Mouse (Mus musculus) CH12F3 (cell line): ENCODE measurements around the gene Tex36.

Experiments used
- in situ Hi-C: fragments of 300-500 bp; cut with MboI; formaldehyde crosslinking; loops from 2 replicates; pipeline ENCODE4 v1.14.3; 2020; ENCODE audit warnings: low sequenced_read_pairs

Tex36 gene

DNA sequence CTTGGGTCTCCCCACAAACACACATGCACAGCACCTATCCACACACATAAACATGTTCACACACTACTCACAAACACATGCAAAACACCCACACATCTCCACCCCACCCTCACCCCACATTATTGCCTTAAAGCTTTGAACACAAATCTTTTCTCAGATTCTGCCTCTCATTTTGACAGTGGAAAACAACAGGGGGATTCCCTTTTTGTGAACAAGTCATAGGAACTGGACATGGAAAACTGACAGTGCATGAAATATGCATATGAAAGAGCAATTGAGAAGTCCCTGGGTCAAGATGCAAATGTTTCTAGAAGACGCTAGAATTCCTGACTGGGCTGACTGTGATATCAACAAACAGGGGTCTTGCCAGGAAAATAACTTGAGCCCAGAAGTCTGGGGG is 1.4 kb downstream of the Tex36 start:
- in situ Hi-C loops: no loop called here

DNA sequence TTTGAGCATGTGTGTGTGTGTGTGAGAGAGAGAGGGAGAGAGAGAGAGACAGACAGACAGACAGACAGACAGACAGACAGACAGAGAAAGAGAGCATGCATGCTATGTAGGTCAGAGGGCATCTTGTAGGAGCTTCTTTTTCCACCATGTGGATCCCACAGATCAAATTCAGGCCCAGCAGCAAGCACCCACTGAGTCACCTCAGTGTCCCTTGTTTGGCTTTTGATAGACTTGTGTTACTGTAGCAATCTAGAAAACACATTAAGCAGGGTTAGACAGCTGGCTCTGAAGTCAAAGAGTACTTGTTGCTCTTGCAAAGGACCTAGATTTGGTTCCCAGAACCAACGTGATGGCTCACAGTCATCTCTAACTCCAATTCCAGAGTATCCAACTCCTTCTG is 10.2 kb downstream of the Tex36 start:
- in situ Hi-C loops: no loop called here

DNA sequence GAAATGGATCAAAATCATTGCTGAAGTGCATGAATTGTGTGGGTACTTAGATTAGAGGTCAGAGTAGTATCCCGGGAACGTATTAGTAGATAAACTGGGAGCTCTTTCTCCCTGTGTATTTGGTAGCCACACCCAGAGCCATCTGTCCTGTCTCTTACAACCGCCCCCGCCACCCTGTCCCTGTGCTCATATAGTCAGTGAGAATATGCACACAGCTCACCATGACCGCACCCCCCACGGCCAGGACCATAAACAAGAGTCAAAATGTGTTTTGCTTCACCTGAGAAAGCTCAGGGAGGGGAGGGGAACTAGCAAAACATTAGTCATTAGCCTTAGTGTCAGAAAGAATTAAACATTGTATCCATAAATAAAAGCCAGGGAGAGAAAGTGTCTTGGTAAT is 18.7 kb downstream of the Tex36 start:
- in situ Hi-C loops: no loop called here

DNA sequence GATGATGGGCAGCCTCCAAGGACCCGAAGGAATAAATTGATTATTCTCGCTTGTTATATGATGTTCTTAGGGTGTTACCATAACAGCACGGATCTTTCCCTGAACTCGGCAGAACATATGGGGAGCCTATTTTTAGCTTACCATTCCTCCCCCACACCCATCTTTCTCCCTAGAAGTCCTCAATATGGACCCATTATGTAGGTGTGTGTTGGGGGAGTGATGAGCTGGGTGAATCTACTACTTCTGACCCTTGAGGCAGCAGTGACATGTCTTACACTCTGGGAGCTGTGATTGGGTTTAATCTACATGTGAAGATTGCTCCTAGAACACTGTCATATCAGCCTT is 21.7 kb downstream of the Tex36 start:
- in situ Hi-C loops: no loop called here

DNA sequence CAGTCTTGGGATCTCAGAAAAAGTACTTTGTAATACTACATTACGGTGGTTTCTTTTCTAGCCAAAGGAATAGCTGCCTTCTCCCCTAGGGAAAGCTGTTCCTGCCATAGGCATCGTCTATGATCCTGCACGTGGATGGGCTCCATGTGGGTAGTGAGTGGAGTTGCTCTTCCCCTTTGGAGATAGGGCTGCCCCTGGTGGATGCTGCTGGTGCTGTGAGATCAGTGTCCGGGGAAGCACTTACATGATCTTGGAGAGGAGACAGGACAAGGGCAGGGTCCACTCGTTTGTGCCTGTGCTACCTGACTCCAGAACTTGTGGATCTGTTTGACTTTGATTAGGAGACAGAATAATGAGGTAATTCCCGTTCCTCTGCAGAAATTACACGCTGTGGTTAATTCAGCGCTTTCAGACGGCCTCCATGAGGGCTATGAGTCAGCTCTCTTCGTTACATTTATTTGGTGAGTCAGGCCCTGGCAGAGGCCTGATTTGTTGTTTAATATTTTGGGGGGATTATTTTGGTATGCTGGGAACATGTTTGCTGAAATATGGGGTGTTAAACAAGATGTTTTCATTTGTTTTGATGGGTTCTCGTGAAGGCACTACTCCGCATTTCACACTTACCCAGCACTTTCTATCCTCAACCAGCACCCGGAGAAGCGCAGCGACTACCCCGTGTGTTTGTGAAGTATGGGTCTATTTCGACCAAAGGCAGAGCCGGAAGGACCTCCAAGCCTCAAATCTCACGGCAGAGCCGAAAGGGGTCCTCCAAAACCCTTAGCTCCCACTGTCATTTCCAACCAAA is 22.3 kb downstream of the Tex36 start:
- in situ Hi-C loops: no loop called here

DNA sequence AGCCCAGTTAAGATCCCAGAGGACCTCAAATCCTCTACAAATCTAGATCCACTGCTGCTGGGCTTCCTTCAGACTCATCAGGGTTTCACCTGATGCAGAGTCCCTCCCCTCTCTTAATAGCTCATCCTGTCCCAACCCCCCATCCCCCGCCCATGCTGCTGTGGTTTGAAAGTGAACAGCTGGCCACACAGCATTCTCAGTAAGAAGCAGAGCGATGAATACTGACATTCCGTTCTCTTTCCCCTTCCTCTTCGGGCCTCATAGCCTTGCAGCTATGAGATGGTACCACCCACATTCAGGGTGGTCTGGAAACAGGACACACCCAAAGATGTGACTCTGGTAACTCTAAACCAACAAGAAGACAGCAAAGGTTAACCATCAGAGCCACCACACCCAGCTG is 25.1 kb downstream of the Tex36 start:
- in situ Hi-C loops: no loop called here

DNA sequence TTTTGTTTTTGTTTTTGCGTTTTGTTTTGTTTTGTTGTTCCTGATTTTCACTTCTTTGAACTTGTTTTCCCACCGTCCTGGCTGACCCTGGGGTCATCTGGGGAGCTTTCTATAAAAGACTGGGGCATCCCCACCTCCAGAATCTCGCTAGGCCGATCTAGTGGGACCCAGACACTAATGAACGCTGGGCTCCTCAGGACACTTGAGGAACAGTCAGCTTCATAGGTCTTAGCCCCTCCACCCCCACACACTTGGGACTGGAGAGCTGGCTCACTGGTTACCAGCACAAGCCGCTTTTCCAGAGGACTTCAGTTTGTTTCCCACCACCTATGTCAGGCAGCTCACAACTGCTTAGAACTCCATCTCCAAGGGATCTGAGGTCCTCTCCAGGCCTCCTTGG is 25.7 kb downstream of the Tex36 start:
- in situ Hi-C loops: no loop called here

DNA sequence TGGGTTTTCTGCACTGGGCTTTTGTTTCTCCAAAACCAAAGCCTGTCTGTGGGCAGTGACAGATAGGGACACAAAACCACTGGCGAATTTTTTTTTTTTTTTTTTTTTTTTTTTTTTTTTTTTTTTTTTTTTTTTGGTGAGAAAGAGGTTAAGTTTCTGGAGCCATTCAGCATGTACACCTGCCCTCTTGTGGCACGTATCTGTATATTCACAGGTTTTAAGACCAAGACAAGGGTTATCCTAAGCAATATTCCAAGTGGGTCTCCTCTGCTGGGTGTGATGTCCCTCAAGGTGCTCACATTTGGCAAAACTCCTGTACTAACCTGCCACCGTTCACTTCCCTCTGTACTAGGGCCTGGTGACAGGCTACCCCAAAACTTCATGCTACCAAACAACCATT is 30.0 kb downstream of the Tex36 start:
- in situ Hi-C loops: no loop called here

DNA sequence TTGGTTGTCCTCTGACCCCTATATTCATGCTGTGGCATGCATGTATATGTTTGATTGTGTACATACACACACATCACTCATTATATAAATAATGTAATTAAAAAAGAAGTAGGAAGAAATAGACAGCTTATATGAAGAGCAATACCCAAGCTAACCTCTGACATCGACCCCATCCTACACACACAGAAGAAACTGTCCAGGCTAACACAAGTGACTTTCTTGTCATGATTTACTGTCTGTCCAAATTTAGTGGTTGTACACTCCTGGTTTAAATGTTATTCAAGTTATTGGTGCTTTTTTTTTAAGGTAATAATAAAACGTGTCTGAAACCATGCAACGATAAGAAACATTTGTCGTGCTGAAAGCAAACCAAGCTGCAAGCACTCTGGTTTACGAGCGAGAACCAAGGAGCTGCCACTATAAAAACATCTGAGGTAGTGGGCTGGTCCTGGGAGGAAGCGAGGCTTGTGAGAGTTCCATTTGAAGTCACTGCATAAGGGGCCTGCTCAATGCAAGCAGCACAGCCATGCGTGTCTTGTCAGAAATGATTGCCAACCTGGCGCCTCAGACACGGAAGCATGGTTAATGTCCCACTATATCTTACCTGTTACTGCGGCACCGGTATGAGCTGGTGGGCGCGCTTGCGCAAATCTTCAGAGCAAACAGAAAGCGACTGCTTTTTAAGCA is 32.6 kb downstream of the Tex36 start:
- in situ Hi-C loops: no loop called here

DNA sequence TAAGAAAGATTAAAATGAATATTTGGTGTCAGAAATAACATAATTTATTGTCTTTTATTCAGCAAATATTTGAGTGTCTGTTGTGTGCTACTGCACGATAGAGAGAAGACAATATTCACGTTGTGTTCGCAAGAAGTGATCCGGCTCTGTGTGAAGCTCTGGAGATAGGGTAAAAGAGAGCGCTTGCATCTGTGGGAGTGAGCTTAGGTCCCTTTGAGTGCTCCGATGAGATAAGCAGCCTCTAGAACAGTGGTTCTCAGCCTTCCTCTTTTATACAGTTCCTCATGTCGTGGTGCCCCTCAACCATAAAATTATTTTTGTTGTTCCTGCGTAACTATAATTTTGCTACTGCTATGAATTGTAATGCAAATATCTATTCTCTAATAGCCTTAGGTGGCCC is 37.4 kb downstream of the Tex36 start:
- in situ Hi-C loops: no loop called here

DNA sequence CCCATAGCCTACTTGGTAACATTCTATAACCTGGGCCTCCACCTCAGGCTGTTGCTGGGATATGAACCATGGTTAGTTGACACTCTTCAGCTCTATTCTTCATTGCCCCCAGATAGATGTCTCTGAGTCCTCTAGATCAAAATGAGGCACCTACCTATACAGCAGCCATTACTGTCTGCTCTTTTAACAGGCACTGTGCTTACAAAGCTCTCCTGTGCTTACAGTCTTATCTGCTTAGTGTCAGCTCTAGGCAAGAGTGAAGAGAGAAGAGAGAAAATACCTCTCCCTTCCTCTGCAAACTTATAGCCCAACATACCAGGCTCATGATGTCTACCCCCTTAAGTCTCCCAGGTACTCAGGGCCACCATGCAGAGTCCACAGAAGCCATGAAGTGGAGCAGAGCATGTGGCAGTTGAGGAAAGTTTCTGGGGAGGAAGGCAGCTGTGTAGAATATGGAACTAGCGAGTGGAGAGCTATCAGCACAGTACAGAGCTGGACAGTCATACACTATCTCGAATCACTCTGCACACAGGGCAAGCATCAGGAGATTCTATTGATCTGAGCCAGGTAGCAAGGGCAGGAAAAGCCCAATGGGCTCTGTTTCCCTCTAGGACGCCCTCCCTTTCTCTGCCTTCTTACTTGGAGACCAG is 38.7 kb downstream of the Tex36 start:
- in situ Hi-C loops: no loop called here

DNA sequence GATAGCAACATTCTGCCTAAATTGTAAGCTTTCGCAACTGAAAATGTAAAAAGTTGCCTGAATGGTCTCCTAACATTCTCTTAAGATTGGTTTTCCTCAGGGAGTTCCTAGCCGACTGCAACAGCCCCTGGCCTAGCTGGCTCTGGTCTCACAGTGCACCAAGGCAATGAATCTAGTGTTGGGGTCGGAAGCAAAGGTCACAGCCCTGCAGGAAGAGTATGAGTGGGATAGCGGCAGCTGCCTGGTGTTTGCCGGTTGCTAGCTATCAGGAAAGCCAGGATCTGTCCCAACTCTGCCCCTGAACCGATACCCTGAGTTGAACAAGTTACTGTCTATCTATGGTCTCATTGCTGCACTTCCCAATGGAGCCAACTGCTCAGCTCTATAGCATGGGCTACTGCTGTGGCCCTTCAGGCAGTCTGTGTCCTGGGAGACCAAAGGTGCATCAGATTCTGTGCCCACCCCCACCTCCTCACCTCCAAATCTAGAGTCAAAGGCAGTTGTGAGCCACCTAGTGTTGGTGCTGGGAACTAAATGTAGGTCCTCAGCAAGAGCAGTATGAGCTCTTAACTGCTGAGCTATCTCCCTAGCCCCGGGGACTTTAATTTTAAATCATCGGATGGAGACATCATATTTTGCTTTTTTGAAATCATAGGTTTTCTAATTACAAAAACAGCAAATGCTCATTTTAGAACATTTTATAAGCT is 46.0 kb downstream of the Tex36 start:
- in situ Hi-C loops: no loop called here

DNA sequence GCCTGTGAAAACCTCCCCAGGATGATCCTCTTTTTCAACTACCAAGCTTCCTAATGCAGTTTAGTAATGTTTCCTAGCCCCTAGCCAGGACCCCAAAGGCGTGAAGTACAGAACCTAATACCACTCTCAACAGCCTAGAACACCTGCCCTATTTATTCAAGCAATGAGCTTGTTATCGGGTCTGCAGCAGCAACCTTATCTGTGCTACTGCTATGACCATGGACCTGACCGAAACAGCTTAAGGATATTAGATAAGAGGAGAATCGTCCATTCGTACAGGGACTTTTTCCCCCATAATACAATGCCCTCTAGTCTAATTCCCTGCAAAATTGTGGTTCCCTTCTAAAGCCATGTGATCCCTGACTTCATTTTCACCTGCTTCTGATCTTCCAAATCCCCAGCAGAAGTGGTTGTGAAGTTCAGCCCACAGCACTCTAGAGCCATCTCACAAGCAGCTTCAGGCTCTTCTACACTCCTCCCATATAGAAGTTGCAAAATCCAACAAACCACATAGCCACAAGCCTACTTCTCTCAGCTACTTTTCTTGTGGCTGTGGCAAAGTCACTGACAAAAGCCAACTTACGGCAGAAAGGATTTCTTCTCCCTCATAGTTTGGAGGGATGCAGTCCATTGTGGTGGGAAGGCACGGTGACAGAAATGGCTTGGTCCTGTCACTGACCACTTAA is 49.5 kb downstream of the Tex36 start:
- in situ Hi-C loops: no loop called here

DNA sequence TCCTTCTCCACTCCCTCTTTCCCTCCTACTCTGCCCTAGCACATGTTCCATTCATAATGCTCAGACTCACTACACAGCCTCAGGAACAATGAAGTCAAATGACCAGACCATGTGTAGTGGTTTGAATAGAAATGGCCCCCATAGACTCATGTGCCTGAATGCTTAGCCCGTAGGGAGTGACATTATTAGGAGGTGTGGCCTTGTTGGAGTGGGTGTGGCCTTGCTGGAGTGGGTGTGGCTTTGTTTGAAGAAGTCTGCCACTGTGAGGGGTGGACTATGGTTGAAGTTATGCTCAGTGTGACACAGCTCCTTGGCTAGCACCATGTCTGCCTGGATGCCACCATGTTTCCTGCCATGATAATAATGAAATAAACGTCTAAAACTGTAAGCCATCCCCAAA is 51.0 kb downstream of the Tex36 start:
- in situ Hi-C loops: no loop called here

DNA sequence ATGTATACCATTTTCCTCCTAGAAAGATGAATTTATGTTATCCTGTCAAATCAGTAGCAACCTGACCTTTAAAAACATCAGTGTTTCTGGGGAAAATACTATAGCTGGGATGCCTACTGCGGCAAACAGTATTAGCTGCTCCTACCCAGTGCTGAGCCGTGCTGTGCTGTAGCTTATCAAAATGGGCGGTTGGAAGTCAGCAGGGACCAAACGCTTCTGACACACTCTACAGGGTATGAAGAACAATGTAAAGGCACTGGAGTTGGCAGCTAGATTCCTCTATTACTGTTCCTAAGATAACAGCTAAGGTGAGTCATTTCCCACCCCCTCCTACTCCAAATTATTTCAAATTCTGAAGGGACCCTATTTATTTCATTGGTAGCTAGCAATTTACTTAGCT is 53.5 kb downstream of the Tex36 start:
- in situ Hi-C loops: no loop called here

DNA sequence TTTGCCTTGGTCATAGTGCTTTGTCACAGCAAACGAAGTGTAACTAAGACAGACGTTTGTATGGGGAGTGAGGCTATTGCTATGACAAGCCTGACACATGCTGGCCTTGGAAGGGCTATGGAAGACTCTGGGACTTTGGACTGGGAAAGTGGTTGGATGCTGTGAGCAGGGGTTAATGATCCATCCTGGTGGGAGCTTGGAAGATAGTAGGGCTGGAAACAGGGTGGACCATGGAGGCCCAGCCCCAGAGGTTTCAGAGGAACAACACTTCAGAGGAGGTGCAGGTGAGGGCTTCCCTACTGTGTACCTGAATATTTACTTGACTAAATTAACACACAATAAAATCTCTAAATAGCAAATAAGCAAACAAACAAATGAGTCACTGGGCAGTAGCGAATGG is 56.3 kb downstream of the Tex36 start:
- in situ Hi-C loops: no loop called here

DNA sequence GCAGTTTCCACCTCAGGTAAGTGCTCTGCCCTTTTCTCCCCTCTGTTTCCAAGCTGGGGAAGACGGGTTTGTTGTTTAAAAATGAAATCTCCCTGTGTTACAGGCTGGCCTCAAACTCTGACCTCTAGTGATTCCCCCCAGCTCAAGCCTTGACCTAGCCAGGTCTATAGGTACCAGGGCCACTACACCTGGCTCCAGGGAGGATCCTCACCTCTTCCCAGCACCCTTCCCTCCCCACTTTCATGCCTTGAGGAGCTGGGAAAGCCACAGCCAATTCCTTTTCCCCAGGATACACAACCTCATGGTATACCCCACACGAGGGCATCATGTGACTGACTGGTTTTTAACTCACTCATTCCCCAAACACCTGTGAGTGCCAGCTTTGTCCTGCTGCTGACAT is 57.0 kb downstream of the Tex36 start:
- in situ Hi-C loops: no loop called here

DNA sequence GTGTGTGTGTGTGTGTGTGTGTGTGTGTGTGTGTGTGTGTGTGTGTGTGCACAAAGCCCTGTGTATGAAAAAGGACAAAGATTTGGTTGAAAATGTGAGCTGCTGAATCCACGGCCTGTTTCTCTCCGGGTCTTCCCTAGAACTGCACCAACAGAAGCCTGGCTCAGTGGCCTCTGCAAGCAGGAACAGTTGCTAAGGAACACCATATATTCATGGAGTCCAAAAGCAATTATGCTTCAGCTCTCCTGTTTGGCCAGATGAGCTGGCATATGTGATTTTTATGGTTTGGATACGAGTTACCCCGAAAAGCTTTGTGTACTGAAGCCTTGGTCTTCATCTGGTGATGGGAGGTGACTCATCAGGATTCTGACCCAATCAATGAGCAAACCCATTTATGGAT is 58.8 kb downstream of the Tex36 start:
- in situ Hi-C loops: no loop called here

DNA sequence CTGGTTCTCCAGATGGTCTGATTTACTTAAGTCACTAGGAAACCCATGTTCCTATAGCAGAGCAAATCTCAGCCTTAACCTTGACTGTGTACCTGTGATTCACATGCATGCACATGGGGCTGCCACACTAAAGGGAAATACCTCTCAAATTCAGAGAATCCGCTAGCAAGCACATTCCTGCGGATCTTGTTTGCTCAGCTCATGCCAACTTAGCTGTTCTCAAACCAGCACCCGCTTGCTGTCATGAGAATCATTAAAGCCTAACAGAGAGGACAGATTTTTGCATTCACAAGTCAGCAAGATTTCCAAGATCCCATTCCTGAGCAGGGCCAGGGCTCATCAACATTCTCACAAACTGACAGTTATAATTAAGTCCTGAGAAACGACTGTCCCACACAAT is 64.6 kb downstream of the Tex36 start:
- in situ Hi-C loops: no loop called here
